Mouse (Mus musculus): ENCODE measurements around the gene Rnf4. TPM values are rescaled to one million over a fixed set of nuclear protein-coding genes. Genes with fewer than 3 reads are reported as not detected.
A peak's percentile ranks its signal among the peaks of the same experiment; 100 is the strongest.

The Rnf4 gene
- polyA plus RNA-seq (2012; rRNA removed) = 84.9 TPM in 2 replicates

DNA sequence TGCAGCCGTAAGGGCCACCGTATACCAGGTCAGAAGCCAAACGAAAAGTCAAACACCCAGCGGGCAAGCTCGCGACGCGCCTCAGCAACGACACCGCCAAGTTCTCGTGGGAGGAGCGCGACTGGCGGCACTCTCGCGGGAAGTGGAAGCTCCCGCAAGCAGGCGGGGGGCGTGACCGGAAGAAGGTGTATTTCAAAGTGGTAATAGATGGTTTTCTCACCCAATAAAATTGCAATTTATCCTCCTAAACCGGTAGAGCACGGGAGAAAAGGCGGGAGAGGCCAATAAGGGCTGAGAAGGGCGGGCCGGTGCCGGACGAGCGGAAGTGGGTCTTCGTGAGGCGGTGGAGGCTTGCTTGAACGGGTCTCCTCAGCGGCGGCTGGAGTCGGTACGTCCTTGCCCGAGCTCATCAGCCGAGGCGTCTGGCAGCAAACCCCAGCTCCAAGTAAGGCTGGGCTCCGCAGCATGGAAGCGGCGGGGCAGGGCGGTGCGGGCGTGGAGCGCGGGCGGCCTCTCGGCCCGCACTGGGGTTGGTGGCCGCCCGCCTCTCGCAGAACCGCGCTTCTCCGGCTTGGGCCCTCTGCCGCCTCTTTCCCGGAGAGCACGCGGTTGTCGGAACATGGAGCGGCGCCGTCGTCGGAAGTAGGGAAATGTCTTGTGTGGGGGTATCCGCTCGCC, at the start of gene Rnf4:
Gene Rnf4 (plus strand): TSS at position 193 of the 678 bp plus-strand sequence.
- DNase-seq (ENCODE audit: extremely low spot score in 1 of 2, low spot score in 1 of 2) = peak; percentile 97 to 99

DNA sequence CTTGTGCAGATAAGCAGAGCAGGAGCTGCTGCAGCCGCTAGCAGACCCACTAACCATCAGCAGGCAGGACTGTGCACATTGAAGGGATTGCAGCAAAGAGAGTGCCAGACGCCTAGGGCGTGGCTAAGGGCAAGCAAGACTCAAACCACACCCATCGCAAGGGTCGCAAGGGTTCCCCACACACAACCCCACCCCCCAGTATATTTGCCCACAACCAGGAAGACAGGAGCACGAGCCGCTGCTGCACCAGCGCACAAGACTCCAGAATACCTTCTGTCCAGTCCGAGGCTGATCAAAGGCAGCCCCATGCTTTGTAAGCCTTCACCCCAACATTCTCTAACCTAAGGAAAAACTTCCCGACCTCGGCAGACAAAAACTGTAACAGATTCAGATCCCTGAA, 49.6 kb upstream of the Rnf4 start:
- no peak for DNase-seq (ENCODE audit: extremely low spot score in 1 of 2, low spot score in 1 of 2)

GRCm38 (mm10) chr5:34287001-34287837, 48.9 kb upstream of the Rnf4 start:
- no peak for DNase-seq (ENCODE audit: extremely low spot score in 1 of 2, low spot score in 1 of 2)

GRCm38 (mm10) chr5:34287838-34288145, 48.3 kb upstream of the Rnf4 start:
- no peak for DNase-seq (ENCODE audit: extremely low spot score in 1 of 2, low spot score in 1 of 2)

GRCm38 (mm10) chr5:34288154-34288716, 47.9 kb upstream of the Rnf4 start, which contains the start of the genes Zfyve28 and Cfap99:
Gene Zfyve28, minus strand, starts transcription at chr5:34288449.
Gene Cfap99, plus strand, starts transcription at chr5:34288600.
- peak; percentile 92 to 97 for DNase-seq (ENCODE audit: extremely low spot score in 1 of 2, low spot score in 1 of 2)

- DNase-seq (ENCODE audit: extremely low spot score in 1 of 2, low spot score in 1 of 2) = no peak
Measured at GRCm38 (mm10) chr5:34289286-34289685, 46.8 kb upstream of the Rnf4 start.

GRCm38 (mm10) chr5:34293363-34293762, 42.7 kb upstream of the Rnf4 start:
- DNase-seq (ENCODE audit: extremely low spot score in 1 of 2, low spot score in 1 of 2) = no peak

- DNase-seq (ENCODE audit: extremely low spot score in 1 of 2, low spot score in 1 of 2) = no peak
Measured at GRCm38 (mm10) chr5:34294696-34295095, 41.4 kb upstream of the Rnf4 start.

GRCm38 (mm10) chr5:34295141-34295540, 40.9 kb upstream of the Rnf4 start:
- no peak for DNase-seq (ENCODE audit: extremely low spot score in 1 of 2, low spot score in 1 of 2)

DNA sequence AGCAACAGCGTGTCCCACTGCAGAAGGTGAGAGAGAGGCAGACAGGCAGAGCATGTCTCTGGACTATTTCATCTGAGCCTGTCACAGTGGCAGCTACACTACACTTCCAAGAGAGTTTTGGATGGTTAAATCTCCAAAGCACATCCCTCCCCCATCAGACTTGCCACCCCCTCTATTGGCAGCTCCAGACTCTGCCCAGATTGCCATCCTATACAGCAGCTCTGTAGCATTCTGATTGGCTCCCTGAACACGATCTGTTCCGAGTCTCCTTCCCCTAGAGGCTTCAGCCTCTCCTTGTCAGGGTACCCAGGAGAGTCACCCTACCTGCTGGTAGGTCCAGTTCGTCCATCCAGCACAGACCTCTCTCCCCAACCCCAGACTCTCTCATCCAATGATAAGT, 38.0 kb upstream of the Rnf4 start:
- no peak for DNase-seq (ENCODE audit: extremely low spot score in 1 of 2, low spot score in 1 of 2)

- no peak for DNase-seq (ENCODE audit: extremely low spot score in 1 of 2, low spot score in 1 of 2)
Measured at GRCm38 (mm10) chr5:34298937-34299535, 37.1 kb upstream of the Rnf4 start.

DNA sequence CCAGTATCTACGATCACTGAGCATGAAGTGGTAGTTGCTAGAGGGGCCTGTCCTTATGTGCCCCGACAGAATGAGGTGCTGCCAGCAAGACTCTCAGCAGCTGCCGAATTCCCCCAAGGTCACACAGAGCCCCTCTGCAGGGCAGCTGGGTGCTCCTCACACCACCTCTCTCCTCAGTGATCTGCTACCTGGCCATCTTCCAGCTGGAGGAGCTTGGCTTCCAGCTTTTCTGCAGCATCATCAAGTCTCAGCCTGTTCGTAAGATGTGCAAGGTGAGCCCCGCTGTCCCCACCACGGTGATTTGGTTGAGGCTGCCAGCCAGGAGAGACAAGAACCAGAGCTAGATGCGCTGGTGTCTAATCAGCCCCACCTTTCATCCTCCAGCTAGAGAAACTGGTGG, 33.7 kb upstream of the Rnf4 start:
- no peak for DNase-seq (ENCODE audit: extremely low spot score in 1 of 2, low spot score in 1 of 2)

GRCm38 (mm10) chr5:34309016-34309415, 27.1 kb upstream of the Rnf4 start:
- no peak for DNase-seq (ENCODE audit: extremely low spot score in 1 of 2, low spot score in 1 of 2)

- no peak for DNase-seq (ENCODE audit: extremely low spot score in 1 of 2, low spot score in 1 of 2)
Measured at GRCm38 (mm10) chr5:34319491-34320034, 16.5 kb upstream of the Rnf4 start.

- DNase-seq (ENCODE audit: extremely low spot score in 1 of 2, low spot score in 1 of 2) = no peak
Measured at GRCm38 (mm10) chr5:34321236-34321635, 14.9 kb upstream of the Rnf4 start.

DNA sequence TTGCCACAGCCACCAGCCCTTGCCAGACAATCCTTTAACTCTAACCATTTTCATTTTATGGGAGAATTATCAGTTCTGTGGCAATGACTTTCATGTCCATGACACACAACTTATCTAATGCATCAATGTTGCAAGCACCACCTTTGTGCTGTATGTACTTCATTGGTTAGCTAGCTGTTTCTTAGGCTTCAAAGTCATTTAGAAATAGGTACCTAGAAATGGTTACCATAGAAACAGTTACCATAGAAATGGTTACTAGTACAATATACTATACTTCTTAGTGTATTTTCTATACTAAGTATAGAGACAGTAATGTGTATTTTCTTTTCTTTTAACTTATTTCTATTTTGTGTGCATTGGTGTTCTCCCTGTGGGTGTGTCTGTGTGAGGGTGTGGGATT, 10.8 kb upstream of the Rnf4 start:
- no peak for DNase-seq (ENCODE audit: extremely low spot score in 1 of 2, low spot score in 1 of 2)

DNA sequence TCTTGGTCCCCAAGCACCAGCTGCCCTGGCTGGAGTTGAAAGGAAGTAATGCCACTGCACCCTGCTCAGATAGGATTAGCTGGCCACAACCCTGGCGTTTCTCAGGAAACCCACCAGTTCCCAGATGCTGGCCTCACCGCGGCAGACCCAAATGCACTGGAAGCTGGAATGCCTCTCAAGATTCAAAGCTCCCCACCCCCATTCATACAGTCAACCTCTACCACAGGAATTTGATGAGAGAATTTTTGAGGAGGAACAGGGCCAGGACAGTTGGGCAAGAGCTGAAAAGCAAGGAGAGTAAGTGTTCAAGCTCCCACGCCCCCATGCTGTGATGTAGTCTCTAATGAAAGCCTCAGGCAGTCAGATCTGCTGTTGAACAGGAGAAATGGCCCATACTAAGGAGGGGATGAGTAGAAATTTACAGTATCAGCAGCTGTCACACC, 9.8 kb upstream of the Rnf4 start:
- DNase-seq (ENCODE audit: extremely low spot score in 1 of 2, low spot score in 1 of 2) = peak in 1 of 2 experiments; percentile 15

- DNase-seq (ENCODE audit: extremely low spot score in 1 of 2, low spot score in 1 of 2) = peak in 1 of 2 experiments; percentile 13
Measured at GRCm38 (mm10) chr5:34326875-34327576, 9.1 kb upstream of the Rnf4 start.

GRCm38 (mm10) chr5:34330136-34330535, 6.0 kb upstream of the Rnf4 start:
- DNase-seq (ENCODE audit: extremely low spot score in 1 of 2, low spot score in 1 of 2) = no peak

DNA sequence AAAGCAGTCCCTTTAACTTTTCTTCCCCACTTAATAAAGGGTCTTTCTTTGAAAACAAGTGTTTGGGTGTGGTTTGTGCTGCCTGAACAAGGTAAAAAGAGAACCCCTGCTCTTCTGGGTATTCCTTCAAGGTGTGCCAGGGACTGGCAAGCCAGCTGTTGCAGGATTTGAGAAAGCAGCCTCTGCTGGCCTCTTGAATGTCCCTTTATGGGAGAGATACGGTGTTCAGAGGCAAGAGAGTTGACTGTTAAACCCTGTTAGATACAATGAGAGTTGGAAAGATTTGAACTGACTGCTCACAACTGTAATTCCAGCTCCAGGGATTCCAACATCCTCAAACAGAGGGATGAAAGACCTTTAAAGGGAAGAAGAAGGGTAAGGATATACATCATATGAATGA, 2.0 kb upstream of the Rnf4 start:
- no peak for DNase-seq (ENCODE audit: extremely low spot score in 1 of 2, low spot score in 1 of 2)

Data from frontal cortex, adult 2 months (tissue).